In genomic region chr5:30651554-30651953, GRCm38 (mm10) we compare ENCODE assay signal across 15 mouse cellular contexts. TPM values are rescaled to one million over a fixed set of nuclear protein-coding genes. Genes with fewer than 3 reads are reported as not detected.
DNase-seq lines count a peak whose midpoint lies in the region; ATAC-seq and TF ChIP-seq lines count a peak whose summit lies in the region.
"Had no signal": no experiment of that assay in that cellular context is flagged by ENCODE, and none has a peak within 500 bp of the region (broad histone marks: within the 10 kb centered on the region; RNA-seq: fewer than 3 reads in every experiment).

No protein-coding gene starts in this region.

- no peak for TF ChIP-seq CTCF in heart, adult 2 months (IDR thresholded peaks at IDR 0.05)
- no peak for TF ChIP-seq CTCF in stomach, postnatal 0 days (IDR thresholded peaks at IDR 0.05; ENCODE audit: low read depth)

- H3K9me3 ChIP-seq in heart, embryonic 12.5 days (replicated peaks): no peaks in the 10 kb centered on the region
- H3K9me3 ChIP-seq in stomach, postnatal 0 days (ENCODE audit: control insufficient read depth, low read length): no peaks in the 10 kb centered on the region
- H3K9me3 ChIP-seq: embryonic facial prominence, embryonic 13.5 days; heart, embryonic 13.5 days; hindbrain, embryonic 13.5 days had no signal

- H3K9ac ChIP-seq in heart, adult 2 months (ENCODE audit: low read depth, low read length): no peak overlapping the region
- H3K9ac ChIP-seq in heart, embryonic 12.5 days: no peak overlapping the region
- H3K9ac ChIP-seq in stomach, postnatal 0 days (ENCODE audit: low read length): no peak overlapping the region
- H3K9ac ChIP-seq: embryonic facial prominence, embryonic 13.5 days; hindbrain, embryonic 13.5 days; liver, embryonic 14.5 days had no signal

- no peak overlapping the region for H3K4me3 ChIP-seq in heart, adult 2 months
- no peak overlapping the region for H3K4me3 ChIP-seq in heart, embryonic 12.5 days
- no peak overlapping the region for H3K4me3 ChIP-seq in brown adipose tissue, adult 24 weeks (ENCODE audit: insufficient read depth, low read depth, low read length)
- no peak overlapping the region for H3K4me3 ChIP-seq in stomach, postnatal 0 days (ENCODE audit: low read depth, low read length)
- H3K4me3 ChIP-seq: embryonic facial prominence, embryonic 13.5 days; heart, embryonic 13.5 days; hindbrain, embryonic 13.5 days had no signal

- H3K4me2 ChIP-seq in heart, embryonic 12.5 days: no peak overlapping the region
- no peak overlapping the region for H3K4me2 ChIP-seq in stomach, postnatal 0 days (replicated peaks; ENCODE audit: low read depth)
- H3K4me2 ChIP-seq: embryonic facial prominence, embryonic 13.5 days; heart, embryonic 13.5 days; hindbrain, embryonic 13.5 days had no signal

- no peaks in the 10 kb centered on the region for H3K27me3 ChIP-seq in heart, adult 2 months (ENCODE audit: control insufficient read depth, insufficient read depth, low read length)
- no peaks in the 10 kb centered on the region for H3K27me3 ChIP-seq in heart, embryonic 12.5 days (replicated peaks)
- H3K27me3 ChIP-seq in stomach, postnatal 0 days (ENCODE audit: control insufficient read depth, insufficient read depth, low read length): no peaks in the 10 kb centered on the region
- H3K27me3 ChIP-seq: embryonic facial prominence, embryonic 13.5 days; heart, embryonic 13.5 days; hindbrain, embryonic 13.5 days had no signal

- H3K79me2 ChIP-seq in heart, adult 2 months (replicated peaks; ENCODE audit: control insufficient read depth, insufficient read depth, low read length): peaks cover 3% of the 10 kb centered on the region; the same call in 1 of the 2 replicates

- no peak for ATAC-seq in heart, embryonic 12.5 days (ENCODE audit: insufficient number of reproducible peaks, low FRiP score)
- ATAC-seq in stomach, postnatal 0 days (ENCODE audit: low FRiP score, low TSS enrichment): no peak
- ATAC-seq: forebrain, embryonic 16.5 days had no signal

- 73% methylated on average over 3 of the region's 3 CpGs for WGBS in heart, adult 2 months
- 86% methylated on average over 3 of the region's 3 CpGs for WGBS in heart, embryonic 12.5 days
- 83% methylated on average over 3 of the region's 3 CpGs for WGBS in stomach, postnatal 0 days

- intact Hi-C loops in heart, adult 2 months (cut with DNase I): no loop called here

- no peak for TF ChIP-seq EP300 in heart, adult 2 months (IDR thresholded peaks at IDR 0.05; ENCODE audit: insufficient read depth, low read depth, low read length)
- TF ChIP-seq EP300 in stomach, postnatal 0 days (optimal IDR thresholded peaks at IDR 0.05): no peak

- H3K36me3 ChIP-seq in heart, adult 2 months (ENCODE audit: control insufficient read depth, insufficient read depth, low read length): peaks cover 8% of the 10 kb centered on the region
- H3K36me3 ChIP-seq in heart, embryonic 12.5 days: peaks cover 39% of the 10 kb centered on the region
- peaks cover 14% of the 10 kb centered on the region; the same call in 1 of the 2 replicates for H3K36me3 ChIP-seq in stomach, postnatal 0 days (ENCODE audit: control insufficient read depth, insufficient read depth, low read length)

- no peak for TF ChIP-seq POLR2A in heart, adult 2 months (IDR thresholded peaks at IDR 0.05; ENCODE audit: insufficient read depth, low read depth, low read length)

- H3K27ac ChIP-seq in heart, adult 2 months: peak overlapping the region; percentile 59
- no peak overlapping the region for H3K27ac ChIP-seq in heart, embryonic 12.5 days (ENCODE audit: poor library complexity, severe bottlenecking)
- peak overlapping the region; percentile 54; the same call in 1 of the 2 replicates for H3K27ac ChIP-seq in brown adipose tissue, adult 24 weeks (replicated peaks; ENCODE audit: low read depth, low read length)
- H3K27ac ChIP-seq in stomach, postnatal 0 days (replicated peaks): peak overlapping the region; percentile 35; the same call in 1 of the 2 replicates
- H3K27ac ChIP-seq: embryonic facial prominence, embryonic 13.5 days; heart, embryonic 13.5 days; hindbrain, embryonic 13.5 days; liver, embryonic 14.5 days had no signal

- no peak for DNase-seq in heart, adult 2 months
- peak; percentile 31 for DNase-seq in Muller cell, postnatal 12 days (ENCODE audit: inconsistent ontology term)
- no peak for DNase-seq in stomach, postnatal 0 days (ENCODE audit: low spot score)
- no peak for DNase-seq in spleen, adult 12 weeks (ENCODE audit: low spot score)
- DNase-seq in B cell, adult 2 months: no peak
- DNase-seq: cerebellum, adult 11-12 months; cerebellum, postnatal 14 days; thymus, postnatal 14 days had no signal

- peaks cover 20% of the 10 kb centered on the region for H3K4me1 ChIP-seq in heart, adult 2 months (ENCODE audit: control insufficient read depth, insufficient read depth, low read length)
- H3K4me1 ChIP-seq in heart, embryonic 12.5 days (replicated peaks): peaks cover 36% of the 10 kb centered on the region
- peaks cover 14% of the 10 kb centered on the region for H3K4me1 ChIP-seq in brown adipose tissue, adult 24 weeks (ENCODE audit: control insufficient read depth, insufficient read depth, insufficient read length, low read length)
- H3K4me1 ChIP-seq in stomach, postnatal 0 days (replicated peaks; ENCODE audit: control insufficient read depth, insufficient read depth): no peaks in the 10 kb centered on the region; the same call in 1 of the 2 replicates

RNA-seq across cellular contexts. Expression of gene Slc35f6, which starts 3.8 kb away (rescaled TPM):
- total RNA-seq in heart, adult 2 months (2021): 10 to 100 TPM; 47.2 to 49.9 TPM
- polyA plus RNA-seq in heart, adult 2 months (2012; rRNA removed): 119 and 154 TPM in 2 replicates
- polyA plus RNA-seq in heart, embryonic 12.5 days (2016; fragmentation: Nextera tagmentation; extraction: Ambion mirVana): 21.4 and 24.9 TPM in 2 replicates
- polyA plus RNA-seq in brown adipose tissue, adult 24 weeks (2012; ENCODE audit: insufficient read depth, insufficient read length, missing spikeins): 20.9 and 21.8 TPM in 2 replicates
- polyA plus RNA-seq in stomach, postnatal 0 days (2015; fragmentation: Nextera tagmentation; extraction: Ambion mirVana): 30.6 and 35.6 TPM in 2 replicates

RNA-seq across cellular contexts. Expression of gene Cenpa, which starts 15.0 kb away (rescaled TPM):
- 10 to 100 TPM; 43.9 to 51.0 TPM for total RNA-seq in heart, adult 2 months (2021)
- polyA plus RNA-seq in heart, adult 2 months (2012; rRNA removed): 51.3 and 69.7 TPM in 2 replicates
- polyA plus RNA-seq in heart, embryonic 12.5 days (2016; fragmentation: Nextera tagmentation; extraction: Ambion mirVana): 264 and 282 TPM in 2 replicates
- 4.2 and 13.7 TPM in 2 replicates for polyA plus RNA-seq in brown adipose tissue, adult 24 weeks (2012; ENCODE audit: insufficient read depth, insufficient read length, missing spikeins)
- polyA plus RNA-seq in stomach, postnatal 0 days (2015; fragmentation: Nextera tagmentation; extraction: Ambion mirVana): 58.1 and 79.9 TPM in 2 replicates

RNA-seq across cellular contexts. Expression of gene Dpysl5, which starts 59.8 kb away (rescaled TPM):
- total RNA-seq in heart, adult 2 months (2021): 1 to 10 TPM in 1 of 2 experiments, under 1 TPM in 1; 0.61 to 1.3 TPM
- polyA plus RNA-seq in heart, adult 2 months (2012; rRNA removed): 0.82 and 1.1 TPM in 2 replicates
- 3.6 and 4.4 TPM in 2 replicates for polyA plus RNA-seq in heart, embryonic 12.5 days (2016; fragmentation: Nextera tagmentation; extraction: Ambion mirVana)
- not detected in 2 replicates for polyA plus RNA-seq in brown adipose tissue, adult 24 weeks (2012; ENCODE audit: insufficient read depth, insufficient read length, missing spikeins)
- polyA plus RNA-seq in stomach, postnatal 0 days (2015; fragmentation: Nextera tagmentation; extraction: Ambion mirVana): 1.7 and 2.3 TPM in 2 replicates
